Mouse (Mus musculus): ENCODE measurements around the gene Medag.

The Medag gene

GRCm38 (mm10) chr5:149430943-149431342 is 19.4 kb downstream of the Medag start:
- DNase-seq: no peak

- no peak for DNase-seq
These were observed 22.1 kb downstream of the Medag start for GRCm38 (mm10) chr5:149433618-149434017.

- DNase-seq: no peak
These were observed 22.7 kb downstream of the Medag start for GRCm38 (mm10) chr5:149434141-149434690.

- no peak for DNase-seq
These were observed 25.0 kb downstream of the Medag start for GRCm38 (mm10) chr5:149436541-149436940.

GRCm38 (mm10) chr5:149437150-149437549 is 25.6 kb downstream of the Medag start:
- no peak for DNase-seq

- DNase-seq: peak; percentile 45
These were observed 28.1 kb downstream of the Medag start, which contains the start of gene Tex26 for GRCm38 (mm10) chr5:149439531-149440179. Gene Tex26 (plus strand): TSS chr5:149439660.

- DNase-seq: peak; percentile 93
These were observed 28.6 kb downstream of the Medag start for GRCm38 (mm10) chr5:149440180-149440573.

- peak; percentile 19 for DNase-seq
These were observed 30.2 kb downstream of the Medag start for GRCm38 (mm10) chr5:149441646-149442276.

- peak; percentile 20 for DNase-seq
These were observed 30.7 kb downstream of the Medag start for GRCm38 (mm10) chr5:149442277-149442660.

- peak; percentile 79 for DNase-seq
These were observed 32.9 kb downstream of the Medag start for GRCm38 (mm10) chr5:149444451-149444850.

GRCm38 (mm10) chr5:149446495-149446894 is 34.9 kb downstream of the Medag start:
- no peak for DNase-seq

GRCm38 (mm10) chr5:149447733-149448132 is 36.2 kb downstream of the Medag start:
- no peak for DNase-seq

- no peak for DNase-seq
These were observed 37.9 kb downstream of the Medag start for GRCm38 (mm10) chr5:149449406-149449805.

GRCm38 (mm10) chr5:149451209-149451681 is 39.7 kb downstream of the Medag start:
- DNase-seq: no peak

- DNase-seq: peak; percentile 70
These were observed 42.7 kb downstream of the Medag start for GRCm38 (mm10) chr5:149454281-149454680.

- no peak for DNase-seq
These were observed 45.0 kb downstream of the Medag start for GRCm38 (mm10) chr5:149456544-149456943.

- DNase-seq: no peak
These were observed 50.5 kb downstream of the Medag start for GRCm38 (mm10) chr5:149462071-149462470.

GRCm38 (mm10) chr5:149465305-149465704 is 53.8 kb downstream of the Medag start:
- no peak for DNase-seq

GRCm38 (mm10) chr5:149474142-149474541 is 62.6 kb downstream of the Medag start:
- no peak for DNase-seq

- no peak for DNase-seq
These were observed 63.3 kb downstream of the Medag start for GRCm38 (mm10) chr5:149474701-149475468.

Data from cerebellum, adult 8-10 months (tissue).